Mouse (Mus musculus) adrenal gland, postnatal 4 days (tissue): Measurements from ENCODE around the gene Olfr33. TPM values are rescaled to one million over a fixed set of nuclear protein-coding genes. Genes with fewer than 3 reads are reported as not detected.

Experiments used
- DNase-seq, 2 experiments: peaks; one replicate each; pipeline ENCODE4 v3.0.0; 2021 to 2022; ENCODE audit warnings: low spot score in 2 of 2, mixed read lengths in 2 of 2
- long read RNA-seq, 2 experiments: library from polyadenylated mRNA; stranded (forward); transcript quantifications; one replicate each; pipeline ENCODE4 v2.0.0; 2021
- total RNA-seq, 2 experiments: library from RNA; stranded (reverse); gene quantifications; 2 replicates each; pipeline ENCODE4 v1.2.3; 2021

Olfr33 gene
- not detected for total RNA-seq
- long read RNA-seq, experiment 1 = 0 reads
- long read RNA-seq, experiment 2 = 0 reads

GRCm38 (mm10) chr7:102718970-102719369 lies at the start of gene Olfr33:
Olfr33 (minus strand) TSS chr7:102719070.
- no peak for DNase-seq

DNA sequence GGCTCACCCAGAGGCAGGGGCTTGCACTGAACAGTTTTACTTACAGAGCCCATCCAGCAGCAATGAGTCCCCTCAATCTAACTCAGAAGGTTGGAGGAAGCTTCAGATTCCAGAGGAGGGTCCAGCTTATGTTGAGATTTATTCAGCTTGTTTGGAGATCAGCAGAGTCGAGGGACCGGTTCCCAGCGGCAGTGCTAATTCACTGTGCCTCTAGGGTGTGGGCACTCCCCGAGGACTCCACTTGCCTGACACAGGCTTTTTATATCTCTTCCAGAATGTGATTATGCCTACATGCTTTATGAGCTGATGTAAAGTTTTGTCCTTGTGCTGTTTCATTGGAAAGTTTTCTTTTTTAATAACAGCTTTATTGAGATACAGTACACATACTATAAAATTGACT lies 40.4 kb upstream of the Olfr33 start, which contains the start of the genes Olfr560 and Olfr78:
Gene Olfr560, minus strand, starts transcription at position 101 of the 400 bp plus-strand sequence.
Gene Olfr78, minus strand, starts transcription at position 206 of the 400 bp plus-strand sequence.
- DNase-seq = no peak

- DNase-seq = no peak
Observed at GRCm38 (mm10) chr7:102752086-102752485, 33.2 kb upstream of the Olfr33 start.

- no peak for DNase-seq
Observed at GRCm38 (mm10) chr7:102737705-102738104, 18.8 kb upstream of the Olfr33 start.

GRCm38 (mm10) chr7:102733793-102734192 lies 14.9 kb upstream of the Olfr33 start:
- DNase-seq = no peak

DNA sequence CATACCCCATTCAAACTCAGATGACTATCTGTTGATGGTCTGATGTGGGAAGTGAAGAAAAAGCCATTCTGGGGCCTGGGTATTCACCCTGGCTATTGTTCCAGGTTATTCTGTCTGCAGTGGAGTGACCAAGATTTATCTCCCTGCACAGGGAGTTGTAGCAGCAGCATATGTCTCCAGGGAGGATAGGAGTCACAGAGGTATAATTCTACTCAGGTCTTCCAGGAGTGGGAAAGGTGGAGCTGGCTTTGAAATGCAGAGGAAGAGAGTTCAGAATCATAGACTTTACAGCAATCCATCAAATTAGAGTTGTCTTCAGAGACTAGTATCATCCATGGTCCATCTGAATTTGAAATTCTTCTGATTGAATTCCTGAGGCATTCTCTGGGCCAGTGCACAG lies 8.5 kb upstream of the Olfr33 start, which contains the start of gene Olfr559:
Gene Olfr559, minus strand, starts transcription at position 101 of the 400 bp plus-strand sequence.
- DNase-seq = no peak

- DNase-seq = no peak
Observed at GRCm38 (mm10) chr7:102701915-102702314, 17.0 kb downstream of the Olfr33 start, which contains the start of gene Olfr558. Olfr558 (plus strand) TSS chr7:102702215.

GRCm38 (mm10) chr7:102698461-102698860 lies 20.4 kb downstream of the Olfr33 start:
- DNase-seq = no peak

DNA sequence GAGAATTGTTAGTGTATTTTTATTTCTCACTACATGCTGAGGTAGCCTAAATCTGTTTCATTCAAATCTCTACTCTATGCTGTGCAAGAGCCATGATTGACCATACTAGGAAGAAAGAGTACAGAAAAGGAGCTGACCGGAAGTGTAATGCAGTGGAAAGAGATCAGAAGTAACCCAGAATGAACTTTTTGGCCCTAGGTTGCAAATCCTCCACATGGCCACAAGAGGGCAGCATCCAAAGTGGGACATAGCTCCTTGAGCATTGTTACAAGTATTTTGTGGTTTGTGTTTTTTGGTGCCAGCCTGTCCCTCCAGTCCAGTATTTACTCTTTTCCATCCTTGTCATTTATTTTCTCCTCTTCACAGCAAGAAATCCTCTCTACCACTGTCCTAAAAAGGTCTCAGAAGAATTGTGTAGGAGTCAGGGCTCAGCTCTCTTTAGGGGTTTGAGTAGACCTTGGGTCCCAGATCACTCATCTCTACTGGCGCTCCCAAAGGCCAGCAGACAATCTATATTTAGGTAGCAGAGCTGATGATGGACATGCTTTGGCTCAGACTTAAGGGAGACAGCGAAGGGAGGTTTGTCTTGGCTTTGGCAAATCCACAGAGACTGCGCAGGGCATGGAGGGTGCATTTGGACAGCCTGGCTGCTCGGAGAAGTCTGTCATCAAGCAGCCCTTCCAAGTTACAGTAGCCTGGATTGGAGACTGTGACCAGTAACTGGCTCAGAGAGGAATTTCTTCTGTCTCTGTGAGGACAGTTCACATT lies 23.3 kb downstream of the Olfr33 start, which contains the start of gene Olfr557:
Gene Olfr557, plus strand, starts transcription at position 553 of the 768 bp plus-strand sequence.
- DNase-seq = no peak

DNA sequence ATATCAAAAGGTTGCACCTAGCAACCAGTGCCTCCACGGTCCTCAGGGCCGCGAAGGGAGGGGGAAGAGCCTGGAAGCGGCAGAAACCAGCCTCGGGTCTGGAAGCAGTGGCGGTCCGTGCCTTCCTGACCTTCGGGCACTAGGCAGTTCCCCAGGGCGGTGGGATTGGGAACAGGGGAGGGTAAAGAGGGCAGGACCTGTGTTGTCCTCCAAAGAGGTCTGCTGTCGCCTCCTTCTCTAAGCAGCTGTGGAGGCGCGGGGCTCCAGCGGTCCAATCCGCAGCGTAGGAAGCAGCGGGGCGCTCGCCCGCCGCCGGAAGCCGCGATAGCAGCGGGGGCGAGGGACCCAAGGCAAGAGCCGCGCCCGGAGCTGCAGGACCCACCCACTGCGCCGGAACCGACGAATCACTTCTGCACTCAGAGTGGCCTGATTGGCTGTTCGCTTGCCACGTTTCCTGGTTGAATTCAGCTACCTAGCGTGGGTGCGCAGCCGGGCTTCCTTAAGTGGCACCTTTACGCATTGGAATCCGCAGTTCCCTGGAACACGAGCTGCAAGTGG lies 31.8 kb downstream of the Olfr33 start, which contains the start of gene Trim68:
Gene Trim68, minus strand, starts transcription at position 384 of the 558 bp plus-strand sequence.
- DNase-seq = peak; percentile 63 to 79

GRCm38 (mm10) chr7:102681916-102682315 lies 37.0 kb downstream of the Olfr33 start:
- DNase-seq = no peak

DNA sequence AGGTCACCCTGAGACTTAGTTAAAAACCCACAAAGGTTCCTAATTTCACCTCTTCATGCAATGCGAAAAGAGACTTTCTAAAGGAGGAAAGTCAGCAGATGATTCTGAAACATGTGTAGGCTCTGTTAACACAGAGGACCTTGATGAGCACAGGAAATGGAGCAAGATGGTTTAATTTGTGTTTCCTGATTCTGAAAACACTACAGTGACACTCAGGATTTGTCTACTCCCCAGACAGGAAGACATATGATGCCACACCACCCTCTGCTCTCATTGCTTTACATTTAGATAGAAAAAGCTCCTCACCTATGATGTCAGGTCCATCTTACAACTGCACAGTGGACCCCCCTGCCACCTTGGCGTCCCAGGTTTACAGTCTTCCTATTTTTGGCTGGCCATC lies 42.6 kb downstream of the Olfr33 start:
- DNase-seq = no peak

- DNase-seq = no peak
Observed at GRCm38 (mm10) chr7:102665378-102665777, 53.5 kb downstream of the Olfr33 start.

- no peak for DNase-seq
Observed at GRCm38 (mm10) chr7:102664599-102664998, 54.3 kb downstream of the Olfr33 start, which contains the start of gene Olfr556. Olfr556 (plus strand) TSS chr7:102664899.

Other genes starting within 250 kb of the Olfr33 start
- gene Olfr543, start 237.4 kb downstream of the Olfr33 start, total RNA-seq = not detected
- not detected for gene Olfr544, start 230.8 kb downstream of the Olfr33 start, total RNA-seq
- gene Olfr545, start 219.5 kb downstream of the Olfr33 start, total RNA-seq = not detected
- not detected for gene Olfr547, start 184.3 kb downstream of the Olfr33 start, total RNA-seq
- not detected for gene Olfr548-ps1, start 178.2 kb downstream of the Olfr33 start, total RNA-seq
- gene Olfr549, start 169.2 kb downstream of the Olfr33 start, total RNA-seq = not detected
- 10 to 100 TPM; 21.2 to 21.9 TPM for gene Trim21, start 153.6 kb downstream of the Olfr33 start, total RNA-seq
- gene Olfr550, start 147.6 kb downstream of the Olfr33 start, total RNA-seq = not detected
- gene Olfr551, start 127.2 kb downstream of the Olfr33 start, total RNA-seq = not detected
- under 1 TPM in 1 of 2 experiments, not detected in 1; 0.08 TPM for gene Olfr552, start 121.3 kb downstream of the Olfr33 start, total RNA-seq
- gene Olfr553, start 100.9 kb downstream of the Olfr33 start, total RNA-seq = not detected
- gene Olfr554, start 80.6 kb downstream of the Olfr33 start, total RNA-seq = not detected
- gene Olfr555, start 60.2 kb downstream of the Olfr33 start, total RNA-seq = not detected
- not detected for gene Olfr556, start 54.2 kb downstream of the Olfr33 start, total RNA-seq
- 10 to 100 TPM; 16.0 to 20.2 TPM for gene Trim68, start 31.7 kb downstream of the Olfr33 start, total RNA-seq
- not detected for gene Olfr557, start 23.2 kb downstream of the Olfr33 start, total RNA-seq
- under 1 TPM; 0.54 to 0.62 TPM for gene Olfr558, start 16.9 kb downstream of the Olfr33 start, total RNA-seq
- gene Olfr559, start 8.4 kb upstream of the Olfr33 start, total RNA-seq = not detected
- gene Olfr560, start 40.3 kb upstream of the Olfr33 start, total RNA-seq = not detected
- gene Olfr78, start 40.4 kb upstream of the Olfr33 start, total RNA-seq = 1 to 10 TPM; 1.1 to 1.9 TPM
- not detected for gene Olfr561, start 52.2 kb upstream of the Olfr33 start, total RNA-seq
- gene Olfr564, start 84.4 kb upstream of the Olfr33 start, total RNA-seq = not detected
- gene Olfr566, start 139.7 kb upstream of the Olfr33 start, total RNA-seq = not detected
- gene Olfr568, start 158.1 kb upstream of the Olfr33 start, total RNA-seq = not detected
- gene Olfr569, start 171.8 kb upstream of the Olfr33 start, total RNA-seq = not detected
- not detected for gene Olfr570, start 175.5 kb upstream of the Olfr33 start, total RNA-seq
- gene Olfr571, start 198.5 kb upstream of the Olfr33 start, total RNA-seq = not detected
- not detected for gene Olfr572, start 205.3 kb upstream of the Olfr33 start, total RNA-seq
- gene Olfr573-ps1, start 223.5 kb upstream of the Olfr33 start, total RNA-seq = not detected
- gene Olfr574, start 229.4 kb upstream of the Olfr33 start, total RNA-seq = not detected
- not detected for gene Olfr575, start 239.7 kb upstream of the Olfr33 start, total RNA-seq
- gene Olfr576, start 243.6 kb upstream of the Olfr33 start, total RNA-seq = not detected